Mouse (Mus musculus) bone marrow macrophage, adult 2 months (primary cell): ENCODE measurements at regions not wholly inside any gene's neighbourhood (a gene's known extent, or its start where the extent isn't known, plus 50 kb on each side); places are given as distances from the start of the nearest gene placed in this dataset.

ENCODE experiments used
- H3K27ac ChIP-seq: 2 replicates; pipeline ENCODE4 v1.5.1; 2012; ENCODE audit warnings: low read depth, low read length; ENCODE audit not compliant: insufficient read depth
- H3K4me1 ChIP-seq: 2 replicates; pipeline ENCODE4 v1.6.1; 2012; ENCODE audit warnings: low read length; ENCODE audit not compliant: control insufficient read depth, insufficient read depth
- H3K4me3 ChIP-seq: 2 replicates; pipeline ENCODE4 v1.5.1; 2012; ENCODE audit warnings: mild to moderate bottlenecking, low read length, moderate library complexity; ENCODE audit not compliant: insufficient read depth
- CTCF ChIP-seq: IDR thresholded peaks from 2 replicates; pipeline ENCODE4 v1.5.1; 2012; ENCODE audit warnings: low read depth, mild to moderate bottlenecking, low read length, moderate library complexity
- POLR2A ChIP-seq: IDR thresholded peaks from 2 replicates; pipeline ENCODE4 v1.6.1; 2012; ENCODE audit warnings: mild to moderate bottlenecking, low read depth, low read length, borderline replicate concordance

DNA sequence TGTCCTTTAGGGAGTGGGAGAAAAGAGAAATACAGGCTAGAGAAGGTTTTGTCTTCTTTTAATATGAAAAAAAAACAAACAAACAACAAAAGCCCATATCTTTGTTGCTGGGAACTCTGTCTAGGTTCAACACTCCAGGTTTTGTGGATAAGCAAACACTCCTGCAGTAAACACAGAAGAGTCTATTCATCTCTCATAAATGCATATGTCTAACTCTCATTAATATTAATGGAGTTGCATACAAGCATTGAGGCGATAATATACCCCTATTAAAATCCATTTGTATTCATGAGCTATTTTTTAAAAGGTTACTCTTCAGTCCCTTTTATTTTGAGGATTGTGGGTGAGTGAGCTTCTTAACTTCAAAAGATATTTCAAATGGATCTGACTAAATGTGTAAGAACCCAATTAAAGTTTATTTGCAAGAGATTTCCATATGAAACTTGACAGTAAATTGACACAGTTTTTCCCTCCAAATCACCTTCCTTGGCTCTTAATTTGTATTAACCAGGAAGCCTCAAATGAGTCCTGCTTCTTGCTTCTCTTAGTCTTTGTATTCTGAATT, 302.6 kb upstream of the Nr5a2 start:
- Histone ChIP-seq H3K27ac (no peak overlapping the region), H3K4me1 (no peaks in the 10 kb centered on the region), H3K4me3 (no peak overlapping the region)
- no peak for TF ChIP-seq POLR2A
- no peak for TF ChIP-seq CTCF

DNA sequence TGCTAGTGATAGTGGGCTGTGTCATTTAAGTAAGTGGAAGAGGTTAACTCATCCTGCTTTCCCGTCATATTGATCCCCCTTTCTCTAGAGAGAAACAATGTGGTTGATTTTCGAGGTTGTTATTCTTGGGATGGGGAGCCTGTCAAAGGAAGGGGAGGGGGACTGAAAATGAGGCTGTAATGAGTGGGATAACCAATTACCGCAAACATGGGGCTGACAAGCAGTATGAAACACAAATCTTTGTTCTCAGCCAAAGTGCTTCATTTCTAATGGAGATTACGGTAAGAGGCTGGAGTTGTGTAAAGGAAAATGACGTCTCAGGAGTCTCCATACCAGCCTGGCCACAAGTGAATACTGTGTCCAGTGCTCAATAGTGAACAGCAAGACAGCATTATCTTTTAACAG, 301.9 kb upstream of the Nr5a2 start:
- Histone ChIP-seq H3K4me3 (no peak overlapping the region), H3K27ac (no peak overlapping the region), H3K4me1 (no peaks in the 10 kb centered on the region)
- TF ChIP-seq CTCF: no peak
- no peak for TF ChIP-seq POLR2A

DNA sequence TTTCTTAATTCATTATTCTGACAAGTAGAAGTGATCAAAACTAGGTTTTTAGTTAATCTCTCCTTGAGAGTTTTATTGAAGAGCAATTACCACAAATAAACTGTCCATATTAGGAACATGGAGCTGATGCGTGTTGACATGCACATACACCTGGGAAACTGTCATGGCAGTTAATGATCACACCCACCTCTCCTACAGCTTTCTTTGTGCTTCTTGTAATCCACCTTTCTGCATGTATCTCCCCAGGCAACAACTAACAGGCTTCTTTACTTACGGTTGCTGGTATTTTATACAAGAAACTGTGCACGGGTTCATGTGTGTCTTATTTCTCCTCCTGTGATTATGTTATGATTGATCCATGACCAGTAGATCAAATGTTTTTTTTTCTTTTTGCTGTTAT, 296.0 kb upstream of the Nr5a2 start:
- Histone ChIP-seq H3K27ac (no peak overlapping the region), H3K4me3 (no peak overlapping the region), H3K4me1 (no peaks in the 10 kb centered on the region)
- TF ChIP-seq POLR2A: no peak
- TF ChIP-seq CTCF: no peak

DNA sequence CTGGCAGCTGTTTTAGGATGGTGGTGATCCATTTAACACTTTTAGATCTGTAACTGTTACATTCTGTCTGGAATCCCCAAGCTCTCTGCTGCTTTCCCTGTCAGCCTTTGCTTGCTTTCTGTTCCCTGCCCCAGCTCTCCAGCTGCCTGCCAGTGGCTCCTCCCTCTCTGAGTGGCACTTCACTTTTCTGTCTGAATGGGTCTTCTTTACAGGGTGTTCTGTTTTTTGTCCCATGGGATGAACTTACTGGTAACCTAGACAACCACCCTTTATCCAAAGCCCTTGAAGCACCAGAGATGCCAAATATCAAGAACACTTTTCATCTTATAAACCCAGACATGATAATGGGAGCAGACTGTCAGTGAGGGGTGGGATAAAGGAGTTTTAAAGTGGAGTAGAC, 294.8 kb upstream of the Nr5a2 start:
- H3K27ac ChIP-seq: no peak overlapping the region
- H3K4me1 ChIP-seq: no peaks in the 10 kb centered on the region
- TF ChIP-seq CTCF: no peak
- TF ChIP-seq POLR2A: no peak
- no peak overlapping the region for H3K4me3 ChIP-seq

DNA sequence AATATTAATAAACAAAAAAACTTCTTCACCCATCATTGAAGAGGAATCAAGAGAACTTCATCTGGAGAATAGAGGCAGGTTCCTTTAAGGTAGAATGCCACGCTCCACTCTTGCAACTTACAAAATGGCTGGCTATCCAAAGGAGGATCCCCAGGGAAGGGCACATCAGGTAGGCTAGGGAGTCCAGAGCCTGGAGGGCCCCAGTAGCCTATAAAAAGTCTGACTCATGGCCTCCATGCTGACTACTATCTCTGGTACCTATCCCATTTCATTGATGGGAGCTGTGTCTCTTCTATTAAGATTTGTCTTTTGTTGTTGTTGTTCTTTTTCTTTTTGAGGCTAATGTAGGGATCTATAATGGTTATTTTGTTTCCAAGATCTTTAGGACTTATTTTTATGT, 294.4 kb upstream of the Nr5a2 start:
- Histone ChIP-seq H3K4me3 (no peak overlapping the region), H3K27ac (no peak overlapping the region), H3K4me1 (no peaks in the 10 kb centered on the region)
- TF ChIP-seq CTCF (no peak), POLR2A (no peak)

DNA sequence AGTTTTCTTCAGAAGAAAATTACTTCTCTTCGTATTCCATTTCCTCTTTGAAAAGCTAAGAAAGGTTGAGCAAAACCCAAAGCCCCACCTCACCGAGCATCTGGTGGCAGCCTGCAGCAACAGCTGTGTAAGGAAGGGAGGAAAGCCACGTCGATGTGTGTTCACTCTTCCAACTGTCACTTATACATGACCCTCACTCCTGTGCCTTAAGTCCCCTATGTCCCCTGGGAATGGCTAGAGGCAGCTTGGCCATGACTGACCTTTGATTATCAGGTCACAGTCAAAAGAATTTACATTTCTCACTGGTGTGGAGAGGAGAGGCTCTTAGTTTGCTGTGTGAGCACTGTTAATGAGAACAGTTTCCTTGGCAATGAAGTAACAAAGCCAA, 266.8 kb upstream of the Nr5a2 start:
- H3K27ac ChIP-seq: no peak overlapping the region
- TF ChIP-seq CTCF (no peak), POLR2A (no peak)
- H3K4me3 ChIP-seq: no peak overlapping the region
- no peaks in the 10 kb centered on the region for H3K4me1 ChIP-seq

GRCm38 (mm10) chr1:137226479-137227097, 266.3 kb upstream of the Nr5a2 start:
- Histone ChIP-seq H3K4me3 (no peak overlapping the region), H3K4me1 (no peaks in the 10 kb centered on the region), H3K27ac (no peak overlapping the region)
- TF ChIP-seq POLR2A (no peak), CTCF (no peak)

- TF ChIP-seq CTCF (no peak), POLR2A (no peak)
- no peak overlapping the region for H3K4me3 ChIP-seq
- no peak overlapping the region for H3K27ac ChIP-seq
- no peaks in the 10 kb centered on the region for H3K4me1 ChIP-seq
Measured at GRCm38 (mm10) chr1:137225418-137225817, 265.2 kb upstream of the Nr5a2 start.

- Histone ChIP-seq H3K4me1 (no peaks in the 10 kb centered on the region), H3K4me3 (no peak overlapping the region), H3K27ac (no peak overlapping the region)
- TF ChIP-seq CTCF (no peak), POLR2A (no peak)
Measured at GRCm38 (mm10) chr1:137223052-137223451, 262.8 kb upstream of the Nr5a2 start.

- no peaks in the 10 kb centered on the region for H3K4me1 ChIP-seq
- H3K4me3 ChIP-seq: no peak overlapping the region
- no peak for TF ChIP-seq POLR2A
- TF ChIP-seq CTCF: no peak
- H3K27ac ChIP-seq: no peak overlapping the region
Measured at GRCm38 (mm10) chr1:137221087-137222057, 261.1 kb upstream of the Nr5a2 start.
